Mouse (Mus musculus): ENCODE results near the gene Cplx3.

- TF ChIP-seq POLR2A (IDR thresholded peaks at IDR 0.05; ENCODE audit: low read depth, low read length) (no peak), CTCF (IDR thresholded peaks at IDR 0.05; ENCODE audit: extremely low read depth, insufficient read length, insufficient replicate concordance, low read depth, low read length) (no peak)
These were observed 41.4 kb upstream of the Cplx3 start for GRCm38 (mm10) chr9:57647286-57648108.

Data from small intestine, adult 2 months (tissue).